Mouse (Mus musculus): Measurements from ENCODE around the gene Gm8251. TPM values are rescaled to one million over a fixed set of nuclear protein-coding genes. Genes with fewer than 3 reads are reported as not detected.

Gm8251 gene
- polyA plus RNA-seq (2012; rRNA removed; ENCODE audit: low replicate concordance): not detected in 2 replicates

GRCm38 (mm10) chr1:44061836-44062235 is at the start of gene Gm8251:
Gm8251 (minus strand) TSS chr1:44061936.

GRCm38 (mm10) chr1:44102259-44102717 is 40.6 kb upstream of the Gm8251 start, which contains the start of gene Tex30:
Tex30 (minus strand) TSS chr1:44102441.

DNA sequence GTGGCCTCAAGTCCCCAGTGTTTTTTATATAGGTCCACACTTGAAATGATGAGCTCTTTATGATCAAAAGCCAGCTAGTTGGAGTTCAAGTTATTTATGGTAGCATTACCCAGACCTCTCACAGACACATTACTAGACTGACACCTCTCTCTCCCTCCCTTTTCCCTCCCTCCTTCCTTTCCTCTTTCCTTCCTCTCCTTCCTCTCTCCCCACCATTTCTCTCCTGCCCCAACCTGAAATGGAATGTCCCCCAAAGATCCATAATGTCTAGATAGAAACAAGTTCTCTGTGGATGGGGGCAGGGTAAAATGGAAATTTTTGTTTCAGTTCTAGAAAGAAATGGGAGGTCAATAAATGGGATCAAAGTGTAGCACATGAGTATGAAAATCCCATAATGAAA is 41.8 kb downstream of the Gm8251 start, which contains the start of gene Mettl21c:
TSS of gene Mettl21c (minus strand) at position 101 of the 400 bp plus-strand sequence.

Other genes starting within 250 kb of the Gm8251 start
- gene Uxs1, start 234.1 kb downstream of the Gm8251 start, polyA plus RNA-seq (2012; rRNA removed; ENCODE audit: low replicate concordance): 1.1 and 5.9 TPM in 2 replicates
- gene Tpp2, start 128.3 kb downstream of the Gm8251 start, polyA plus RNA-seq (2012; rRNA removed; ENCODE audit: low replicate concordance): 0.89 and 2.3 TPM in 2 replicates
- gene Mettl21c, start 41.9 kb downstream of the Gm8251 start, polyA plus RNA-seq (2012; rRNA removed; ENCODE audit: low replicate concordance): not detected in 2 replicates
- 1.6 and 1.7 TPM in 2 replicates for gene Tex30, start 40.5 kb upstream of the Gm8251 start, polyA plus RNA-seq (2012; rRNA removed; ENCODE audit: low replicate concordance)
- 4.2 and 14.5 TPM in 2 replicates for gene Kdelc1, start 56.9 kb upstream of the Gm8251 start, polyA plus RNA-seq (2012; rRNA removed; ENCODE audit: low replicate concordance)
- gene Bivm, start 57.0 kb upstream of the Gm8251 start, polyA plus RNA-seq (2012; rRNA removed; ENCODE audit: low replicate concordance): 0.32 and 2.9 TPM in 2 replicates
- 0.76 and 1.3 TPM in 2 replicates for gene Ercc5, start 85.8 kb upstream of the Gm8251 start, polyA plus RNA-seq (2012; rRNA removed; ENCODE audit: low replicate concordance)
- not detected in 2 replicates for gene Mettl21e, start 157.0 kb upstream of the Gm8251 start, polyA plus RNA-seq (2012; rRNA removed; ENCODE audit: low replicate concordance)

Data from duodenum, adult 2 months (tissue).